In the genomic region with DNA sequence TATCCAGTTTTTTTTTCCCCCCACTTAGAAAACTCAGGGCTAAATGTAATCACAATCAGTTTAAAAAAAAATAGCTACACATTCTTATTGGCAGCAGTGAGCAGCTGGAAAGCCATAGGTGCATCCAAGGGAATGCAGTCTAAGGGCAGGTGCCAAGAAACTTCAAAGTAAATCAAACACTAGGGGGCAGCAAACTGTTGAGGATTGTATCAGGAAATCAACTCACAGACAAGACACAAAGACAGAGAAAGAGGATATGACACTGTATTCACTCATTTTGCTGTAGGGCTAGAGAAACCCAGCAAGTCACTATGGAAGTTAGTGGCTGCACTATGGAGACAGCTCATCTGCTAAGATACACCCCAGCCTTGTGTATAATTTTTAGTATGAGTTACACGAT, we compare ENCODE assay signal across 8 mouse cellular contexts. TPM values are rescaled to one million over a fixed set of nuclear protein-coding genes. Genes with fewer than 3 reads are reported as not detected.
DNase-seq lines count a peak whose midpoint lies in the region; ATAC-seq and TF ChIP-seq lines count a peak whose summit lies in the region.

No protein-coding gene starts in this region.

- WGBS in liver, embryonic 13.5 days (ENCODE audit: insufficient replicate concordance), result 58% methylated on average over 1 of the region's 1 CpGs
- WGBS in neural tube, embryonic 14.5 days, result 48% methylated on average over 1 of the region's 1 CpGs

- ATAC-seq in liver, embryonic 13.5 days (ENCODE audit: low read depth), result no peak
- ATAC-seq in neural tube, embryonic 14.5 days (ENCODE audit: low read depth), result no peak

- no peak overlapping the region for H3K4me3 ChIP-seq in CH12.LX (replicated peaks in 1 of 3; ENCODE audit: low read depth in 2 of 3, low read length in 2 of 3, poor library complexity in 1 of 3)
- no peak overlapping the region for H3K4me3 ChIP-seq in liver, embryonic 13.5 days (replicated peaks)
- H3K4me3 ChIP-seq in neural tube, embryonic 14.5 days (ENCODE audit: low read depth, low read length), result no peak overlapping the region

- DNase-seq in 3134 (ENCODE audit: extremely low read depth, insufficient read length, low spot score) (peak; percentile 45), CH12.LX (ENCODE audit: extremely low read depth) (peak; percentile 84)
- peak; percentile 62 for DNase-seq in c-Kit-positive CD71-negative TER-119-negative erythroid progenitor cells, embryonic 14.5 days (ENCODE audit: low read depth)
- DNase-seq in frontal cortex, postnatal 10 days (ENCODE audit: low spot score in 2 of 2), result peak; percentile 34 to 47
- peak; percentile 73 to 76 for DNase-seq in kidney, adult 8-10 months
- peak; percentile 17 for DNase-seq in liver, embryonic 13.5 days
- DNase-seq in thymus, postnatal 36 days, result peak; percentile 17 to 20

- H3K9ac ChIP-seq in CH12.LX (ENCODE audit: insufficient read depth, low read depth), result peak overlapping the region; percentile 19; the same call in 1 of the 2 replicates
- no peak overlapping the region for H3K9ac ChIP-seq in liver, embryonic 13.5 days
- no peak overlapping the region for H3K9ac ChIP-seq in neural tube, embryonic 14.5 days (replicated peaks; ENCODE audit: low read depth, low read length)

- H3K27me3 ChIP-seq in CH12.LX (replicated peaks), result no peaks in the 10 kb centered on the region
- no peaks in the 10 kb centered on the region for H3K27me3 ChIP-seq in liver, embryonic 13.5 days
- 0 out of 2 replicates have a peak, but pooled peaks cover 2% of the 10 kb centered on the region for H3K27me3 ChIP-seq in neural tube, embryonic 14.5 days (ENCODE audit: control insufficient read depth, insufficient read depth, low read length)

- H3K27ac ChIP-seq in CH12.LX (ENCODE audit: insufficient read depth, low read depth), result no peak overlapping the region
- no peak overlapping the region for H3K27ac ChIP-seq in liver, embryonic 13.5 days
- peak overlapping the region; percentile 8; the same call in 1 of the 2 replicates for H3K27ac ChIP-seq in neural tube, embryonic 14.5 days (ENCODE audit: low read depth, low read length)

- no peaks in the 10 kb centered on the region for H3K9me3 ChIP-seq in CH12.LX (replicated peaks; ENCODE audit: low read length)
- H3K9me3 ChIP-seq in liver, embryonic 13.5 days (replicated peaks), result no peaks in the 10 kb centered on the region
- no peaks in the 10 kb centered on the region for H3K9me3 ChIP-seq in neural tube, embryonic 14.5 days (ENCODE audit: control insufficient read depth, low read length)

- no peak for TF ChIP-seq EP300 in CH12.LX (IDR thresholded peaks at IDR 0.05; ENCODE audit: low read length)

- peak; percentile 46 to 91 for TF ChIP-seq CTCF in CH12.LX (conservative IDR thresholded peaks at IDR 0.05 in 1 of 2, IDR thresholded peaks at IDR 0.05 in 1 of 2; ENCODE audit: low read depth in 2 of 2, low read length in 2 of 2)

- TF ChIP-seq RAD21 in CH12.LX (IDR thresholded peaks at IDR 0.05; ENCODE audit: low read depth, low read length), result peak; percentile 88

- H3K4me1 ChIP-seq in CH12.LX (ENCODE audit: control insufficient read depth in 1 of 2, insufficient read depth in 2 of 2), result peaks cover 0 to 11% of the 10 kb centered on the region in 2 experiments; a peak in 1 of 4 replicates
- H3K4me1 ChIP-seq in liver, embryonic 13.5 days (replicated peaks), result peaks cover 32% of the 10 kb centered on the region
- peaks cover 20% of the 10 kb centered on the region; the same call in 1 of the 2 replicates for H3K4me1 ChIP-seq in neural tube, embryonic 14.5 days (ENCODE audit: control insufficient read depth, insufficient read depth, low read length)

- in situ Hi-C loops in CH12.LX (cut with MboI; ENCODE audit: low pct_ligation_motif_present, low pct_unique_long_range_greater_than_20kb, low sequenced_read_pairs), result loop anchor here (10.0 kb wide), 1 partner anchor 75 kb away; no protein-coding TSS in a partner anchor

- dilution Hi-C loops in CH12.LX (cut with MboI; ENCODE audit: extremely low pct_ligation_motif_present, extremely low pct_unique_long_range_greater_than_20kb, low sequenced_read_pairs), result no loop called here

- H3K4me2 ChIP-seq in CH12.LX (ENCODE audit: insufficient read depth, low read depth, poor library complexity, severe bottlenecking), result no peak overlapping the region; the same call in 1 of the 2 replicates
- H3K4me2 ChIP-seq in liver, embryonic 13.5 days, result no peak overlapping the region
- no peak overlapping the region for H3K4me2 ChIP-seq in neural tube, embryonic 14.5 days (ENCODE audit: low read depth, low read length)

- no peaks in the 10 kb centered on the region for H3K36me3 ChIP-seq in CH12.LX (replicated peaks in 1 of 2; ENCODE audit: control insufficient read depth in 1 of 2, insufficient read depth in 1 of 2, low read length in 1 of 2)
- H3K36me3 ChIP-seq in liver, embryonic 13.5 days, result no peaks in the 10 kb centered on the region
- H3K36me3 ChIP-seq in neural tube, embryonic 14.5 days (ENCODE audit: control insufficient read depth, insufficient read depth, low read length), result no peaks in the 10 kb centered on the region

- peaks cover 5% of the 10 kb centered on the region; the same call in 1 of the 2 replicates for H3K79me2 ChIP-seq in CH12.LX (replicated peaks; ENCODE audit: control insufficient read depth, extremely low read depth, insufficient read depth, poor library complexity, severe bottlenecking)

- TF ChIP-seq POLR2A in CH12.LX (IDR thresholded peaks at IDR 0.05; ENCODE audit: low read depth, low read length), result no peak

TF ChIP-seq in CH12.LX, 34 proteins besides CTCF, POLR2A, EP300 and RAD21:
- TF ChIP-seq SMC3 (IDR thresholded peaks at IDR 0.05; ENCODE audit: low read depth, low read length), result peak; percentile 79
- no peak for TF ChIP-seq GABPA (IDR thresholded peaks at IDR 0.05; ENCODE audit: insufficient replicate concordance, low read depth, low read length)
- no peak for TF ChIP-seq MAX (IDR thresholded peaks at IDR 0.05; ENCODE audit: low read length)
- TF ChIP-seq ZNF384 (IDR thresholded peaks at IDR 0.05; ENCODE audit: low read depth, low read length), result no peak
- TF ChIP-seq ZKSCAN1 (IDR thresholded peaks at IDR 0.05; ENCODE audit: borderline replicate concordance, low read depth, low read length), result no peak
- no peak for TF ChIP-seq POLR2AphosphoS2 (IDR thresholded peaks at IDR 0.05; ENCODE audit: low read depth, low read length)
- peak; percentile 34; the same call in 1 of the 2 replicates for TF ChIP-seq ELF1 (IDR thresholded peaks at IDR 0.05; ENCODE audit: low read depth, low read length)
- no peak for TF ChIP-seq MAFK (IDR thresholded peaks at IDR 0.05; ENCODE audit: insufficient replicate concordance, low read length)
- TF ChIP-seq MXI1 (IDR thresholded peaks at IDR 0.05; ENCODE audit: low read depth, low read length), result no peak
- TF ChIP-seq TBP (conservative IDR thresholded peaks at IDR 0.05; ENCODE audit: low read depth, low read length), result no peak
- no peak for TF ChIP-seq JUN (IDR thresholded peaks at IDR 0.05; ENCODE audit: insufficient read depth, low read depth, low read length)
- no peak for TF ChIP-seq KAT2A (IDR thresholded peaks at IDR 0.05; ENCODE audit: insufficient replicate concordance, low read length)
- no peak for TF ChIP-seq NELFE (IDR thresholded peaks at IDR 0.05; ENCODE audit: low read depth, low read length)
- TF ChIP-seq MEF2A (IDR thresholded peaks at IDR 0.05; ENCODE audit: borderline replicate concordance, low read depth, low read length), result no peak
- TF ChIP-seq BHLHE40 (IDR thresholded peaks at IDR 0.05; ENCODE audit: low read depth, low read length), result no peak
TF ChIP-seq in CH12.LX: peak in this region for 2.

RNA-seq across cellular contexts. Expression of a gene that starts 42.9 kb away (rescaled TPM):
- total RNA-seq in CH12.LX (2012; rRNA removed), result 7.3 and 9.9 TPM in 2 replicates
- 14.2 TPM in 2 replicates for total RNA-seq in CH12.LX (2014; rRNA removed)
- polyA plus RNA-seq in CH12.LX (2012; ENCODE audit: insufficient read length, low read depth), result 10.3 and 11.0 TPM in 2 replicates
- polyA plus RNA-seq in liver, embryonic 13.5 days (2015; fragmentation: Nextera tagmentation; extraction: Ambion mirVana), result 4.5 and 5.9 TPM in 2 replicates
- polyA plus RNA-seq in neural tube, embryonic 14.5 days (2014; fragmentation: Nextera tagmentation; extraction: Ambion mirVana), result 81.5 and 82.1 TPM in 2 replicates

Comparison
In these comparisons a context has a peak if more than half of its experiments do, and no peak if none do; other contexts are left out.
1. DNase-seq: peak in every context shown above with its lines; median percentile 84 in CH12.LX; 74 in kidney, adult 8-10 months; 62 in c-Kit-positive CD71-negative TER-119-negative erythroid progenitor cells, embryonic 14.5 days; 45 in 3134; 40 in frontal cortex, postnatal 10 days; 18 in thymus, postnatal 36 days; 17 in liver, embryonic 13.5 days.